Mouse (Mus musculus) spleen, adult 2 months (tissue): ENCODE measurements around the gene Vav2. TPM values are rescaled to one million over a fixed set of nuclear protein-coding genes. Genes with fewer than 3 reads are reported as not detected.

Experiments used
- DNase-seq, 2 experiments: peaks; one replicate each; pipeline versions ENCODE4 v3.0.0 to v3.0.0-alpha.2; 2012 to 2021; ENCODE audit warnings: low spot score in 2 of 2, low read depth in 1 of 2
- H3K27ac ChIP-seq: fragments of 200-500 bp; 2 replicates; pipeline ENCODE4 v1.5.1; 2012; ENCODE audit warnings: low read length, inconsistent platforms; ENCODE audit not compliant: insufficient read depth
- H3K27me3 ChIP-seq: fragments of 200-500 bp; 2 replicates; pipeline ENCODE4 v1.6.1; 2012; ENCODE audit warnings: mild to moderate bottlenecking, moderate library complexity, low read length, inconsistent platforms; ENCODE audit not compliant: control insufficient read depth, insufficient read depth
- H3K36me3 ChIP-seq: fragments of 200-500 bp; 2 replicates; pipeline ENCODE4 v1.6.1; 2012; ENCODE audit warnings: mild to moderate bottlenecking, low read length, inconsistent platforms; ENCODE audit not compliant: control insufficient read depth, insufficient read depth
- H3K4me1 ChIP-seq: fragments of 200-500 bp; 2 replicates; pipeline ENCODE4 v1.6.1; 2011; ENCODE audit warnings: inconsistent platforms; ENCODE audit not compliant: control insufficient read depth, insufficient read depth, insufficient read length
- H3K4me3 ChIP-seq: fragments of 200-500 bp; 2 replicates; pipeline ENCODE4 v1.5.1; 2011; ENCODE audit warnings: mild to moderate bottlenecking, inconsistent platforms; ENCODE audit not compliant: insufficient read depth, insufficient read length; ENCODE audit errors: extremely low read depth
- CTCF ChIP-seq: fragments of 200-500 bp; IDR thresholded peaks from 2 replicates; pipeline ENCODE4 v1.5.1; 2011; ENCODE audit warnings: mild to moderate bottlenecking, inconsistent platforms; ENCODE audit not compliant: insufficient read depth, insufficient read length, insufficient replicate concordance; ENCODE audit errors: extremely low read depth
- POLR2A ChIP-seq: fragments of 200-500 bp; IDR thresholded peaks from 2 replicates; pipeline ENCODE4 v1.6.1; 2011; ENCODE audit warnings: low read depth, low read length, inconsistent platforms
- WGBS: fragments of 180-500 bp; shearing (Covaris S2); methylation state at CpG from one replicate; pipeline ENCODE4 v1.1.7; 2018; 5-methylcytosine and 5-hydroxymethylcytosine counted together
- polyA plus RNA-seq: library from polyadenylated mRNA; depleted of rRNA; stranded (reverse); fragments of >200 nt; gene quantifications from 2 replicates; pipeline ENCODE4 v1.2.3, GENCODE M21; 2012

Vav2 gene
- polyA plus RNA-seq, 1 experiment, result 53.8 TPM

DNA sequence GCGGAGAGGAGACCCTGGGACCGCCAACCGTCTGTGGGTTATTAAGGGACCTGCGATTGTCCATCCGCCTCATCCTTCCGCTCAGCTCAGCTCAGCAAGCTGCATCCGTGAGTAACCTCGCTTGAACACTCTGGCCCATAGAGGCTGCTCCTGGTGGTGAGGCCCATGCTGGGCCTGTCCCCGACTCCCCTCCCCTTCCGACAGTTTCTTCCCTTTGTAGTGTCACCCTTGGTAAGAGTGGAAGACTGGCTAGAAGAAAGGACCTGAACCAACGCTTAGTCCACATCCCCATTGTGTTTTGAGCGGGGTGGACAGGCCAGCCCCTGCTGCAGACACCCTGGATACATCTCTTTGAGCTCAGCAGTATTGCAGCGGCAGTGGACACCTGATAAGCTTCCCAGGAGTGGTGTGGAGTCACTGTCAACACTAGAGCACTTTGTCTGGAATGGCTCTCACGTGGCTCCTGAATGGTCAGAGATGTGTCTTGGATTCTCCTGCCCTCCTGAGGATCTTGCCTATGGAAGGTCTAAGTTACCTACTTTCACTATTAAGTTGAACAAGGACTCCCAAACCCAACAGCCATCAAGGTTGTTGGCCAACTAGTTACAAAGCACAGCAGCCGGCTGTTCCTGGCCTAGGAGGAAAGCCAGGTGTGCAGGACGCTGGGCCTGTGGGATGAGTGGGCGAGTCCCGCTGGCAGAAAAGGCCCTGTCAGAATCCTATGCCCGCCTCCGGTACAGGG is 16.0 kb upstream of the Vav2 start:
- 53% methylated on average over 20 of the region's 20 CpGs for WGBS
- TF ChIP-seq CTCF, result no peak
- no peak for TF ChIP-seq POLR2A
- Histone ChIP-seq H3K4me1 (peaks cover 13% of the 10 kb centered on the region), H3K27ac (no peak overlapping the region), H3K27me3 (no peaks in the 10 kb centered on the region), H3K4me3 (peak overlapping the region; percentile 56; the same call in 1 of the 2 replicates), H3K36me3 (peaks cover 6% of the 10 kb centered on the region)
- DNase-seq, result no peak

DNA sequence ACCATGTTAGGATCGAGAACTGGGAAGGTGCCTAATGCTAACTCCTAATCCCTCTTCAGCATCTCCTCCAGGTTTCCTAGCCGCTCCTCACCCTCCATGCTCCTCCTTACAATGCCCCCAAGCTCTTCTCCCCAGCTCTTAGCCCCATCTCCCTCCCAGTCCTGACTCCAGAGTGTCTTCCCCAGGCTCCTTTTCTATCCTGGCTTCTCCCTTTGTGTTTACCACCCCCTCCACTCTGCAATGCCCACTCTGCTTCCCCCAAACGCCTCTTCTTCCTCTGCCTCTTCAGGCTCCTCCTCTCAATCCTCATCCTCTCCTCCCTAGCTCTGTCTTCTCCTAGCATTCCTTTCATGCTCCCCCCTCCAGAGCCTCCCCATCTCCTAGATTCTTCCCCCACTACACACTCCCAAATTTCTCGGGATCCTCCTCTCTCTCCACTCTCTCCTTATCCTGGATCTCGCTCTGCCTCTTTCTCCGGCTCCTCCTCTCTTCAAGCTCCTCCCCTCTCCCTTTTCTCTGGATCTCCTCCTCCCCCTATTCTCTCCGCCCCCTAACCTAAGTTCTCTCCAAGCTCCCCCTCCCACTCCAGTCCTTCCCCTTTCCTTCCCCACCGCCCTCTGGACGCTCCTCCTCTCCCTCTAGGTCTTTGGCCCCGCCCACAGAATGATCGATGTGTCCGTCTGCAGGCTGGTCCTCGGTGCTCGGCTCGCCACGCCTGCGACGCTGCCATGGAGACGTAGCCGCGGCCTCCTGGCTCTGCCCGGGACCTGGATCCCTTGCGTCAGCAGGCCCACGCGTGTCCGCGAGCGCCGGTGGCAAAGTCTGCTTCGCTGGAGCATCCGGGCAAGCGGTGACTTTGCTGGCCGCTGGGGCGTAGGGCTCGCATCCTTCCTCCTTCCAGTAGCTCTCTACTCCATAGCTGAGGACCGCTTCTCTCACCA is 15.2 kb upstream of the Vav2 start, which contains the start of gene Brd3os:
Gene Brd3os (plus strand): TSS at position 558 of the 941 bp plus-strand sequence.
- Histone ChIP-seq H3K4me1 (peaks cover 13% of the 10 kb centered on the region), H3K4me3 (peak within 1 kb of the TSS; percentile 56), H3K27ac (no peak within 1 kb of the TSS), H3K36me3 (peaks cover 4% of the 10 kb centered on the region; the same call in 1 of the 2 replicates), H3K27me3 (no peaks in the 10 kb centered on the region)
- 4% methylated on average over 36 of the region's 36 CpGs for WGBS
- DNase-seq, result peak; percentile 54 to 68
- no peak for TF ChIP-seq POLR2A
- TF ChIP-seq CTCF, result no peak

DNA sequence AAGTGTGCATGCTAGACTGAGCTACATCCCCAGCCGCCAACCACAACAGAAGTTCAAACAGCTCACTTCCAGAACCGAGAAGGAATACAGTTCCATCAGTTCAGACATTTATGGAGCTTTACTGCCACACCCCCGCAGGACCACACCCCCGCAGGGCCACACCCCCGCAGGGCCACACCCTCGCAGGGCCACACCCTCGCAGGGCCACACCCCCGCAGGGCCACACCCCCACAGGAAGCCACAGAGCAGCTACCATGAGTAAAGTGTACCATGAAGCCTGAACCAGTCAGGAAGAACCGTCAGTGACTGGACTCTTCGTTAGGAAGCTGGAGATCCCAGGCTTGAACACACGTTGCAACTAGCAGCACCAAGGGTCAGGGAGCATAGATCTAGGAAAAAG is 11.4 kb upstream of the Vav2 start:
- peak in 1 of 2 experiments; percentile 33 for DNase-seq
- no peak overlapping the region for H3K27ac ChIP-seq
- no peaks in the 10 kb centered on the region for H3K27me3 ChIP-seq
- peaks cover 21% of the 10 kb centered on the region for H3K4me1 ChIP-seq
- H3K4me3 ChIP-seq, result no peak overlapping the region
- TF ChIP-seq CTCF (no peak), POLR2A (no peak)
- H3K36me3 ChIP-seq, result no peaks in the 10 kb centered on the region
- WGBS, result 11% methylated on average over 11 of the region's 11 CpGs

DNA sequence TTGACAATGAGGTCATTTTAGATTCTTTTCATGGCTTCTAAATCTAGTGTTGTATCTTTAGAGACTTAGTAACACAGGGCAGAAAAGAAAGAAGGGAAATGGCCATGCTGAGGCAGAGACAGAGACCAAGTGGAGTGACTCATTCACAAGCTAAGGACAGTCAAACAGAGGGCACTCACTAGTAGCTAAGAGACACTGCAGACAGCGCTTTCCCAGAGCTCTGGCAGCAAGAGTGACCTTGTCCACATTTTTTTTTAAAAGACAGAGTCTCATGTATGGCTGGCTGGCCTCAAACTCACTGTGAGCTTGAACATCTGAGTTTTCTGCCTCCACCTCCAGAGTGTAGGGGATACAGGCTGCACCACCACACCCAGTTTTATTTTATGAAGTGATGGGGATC is 11.0 kb upstream of the Vav2 start:
- DNase-seq, result no peak
- Histone ChIP-seq H3K4me3 (no peak overlapping the region), H3K27me3 (no peaks in the 10 kb centered on the region), H3K4me1 (peaks cover 21% of the 10 kb centered on the region), H3K27ac (no peak overlapping the region), H3K36me3 (no peaks in the 10 kb centered on the region)
- TF ChIP-seq CTCF (no peak), POLR2A (no peak)
- WGBS, result 84% methylated on average over 1 of the region's 1 CpGs

DNA sequence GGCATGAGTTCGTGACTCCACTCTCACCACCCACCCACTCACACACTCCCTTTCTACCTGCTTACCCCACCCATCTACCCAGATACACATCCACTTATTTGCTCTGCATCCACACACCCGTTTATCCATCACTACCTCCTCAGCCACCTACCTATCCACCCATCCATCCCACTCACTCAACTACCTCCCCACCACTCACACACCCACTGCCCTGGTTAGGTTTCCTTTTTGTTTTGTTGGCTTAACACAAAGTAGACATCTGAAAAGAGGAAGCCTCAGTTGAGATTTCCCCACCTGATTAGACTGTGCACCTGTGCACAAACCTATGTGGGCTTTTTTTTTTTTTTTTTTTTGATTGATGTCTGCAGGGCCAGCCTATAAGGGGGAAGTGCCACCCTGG is 5.8 kb upstream of the Vav2 start:
- 30% methylated on average over 2 of the region's 2 CpGs for WGBS
- no peak overlapping the region for H3K27ac ChIP-seq
- no peak for DNase-seq
- H3K36me3 ChIP-seq, result no peaks in the 10 kb centered on the region
- H3K4me3 ChIP-seq, result no peak overlapping the region
- no peaks in the 10 kb centered on the region for H3K27me3 ChIP-seq
- H3K4me1 ChIP-seq, result peaks cover 12% of the 10 kb centered on the region; the same call in 1 of the 2 replicates
- TF ChIP-seq POLR2A (no peak), CTCF (no peak)

DNA sequence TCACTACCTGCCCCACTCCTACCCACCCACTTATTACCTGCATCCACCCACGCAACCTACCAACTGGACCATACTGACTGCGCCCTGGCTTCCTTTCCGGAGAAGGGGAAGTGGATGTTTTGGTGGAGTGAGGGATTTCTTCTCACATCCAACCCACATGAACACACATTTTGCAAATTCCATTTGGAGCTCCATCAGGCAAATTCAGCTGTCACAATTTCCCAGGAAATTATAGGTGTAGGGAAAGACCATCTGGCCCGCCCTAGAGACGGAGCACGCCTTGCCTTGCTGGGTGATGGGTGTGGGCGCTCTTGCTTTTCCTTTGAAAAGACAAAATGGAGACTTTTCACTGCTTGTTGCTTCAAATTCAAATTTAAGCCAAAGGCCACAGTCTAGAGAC is 3.8 kb upstream of the Vav2 start:
- peaks cover 16% of the 10 kb centered on the region for H3K4me1 ChIP-seq
- 87% methylated on average over 7 of the region's 7 CpGs for WGBS
- peaks cover 2% of the 10 kb centered on the region; the same call in 1 of the 2 replicates for H3K27me3 ChIP-seq
- DNase-seq, result no peak
- H3K4me3 ChIP-seq, result no peak overlapping the region
- TF ChIP-seq POLR2A (no peak), CTCF (no peak)
- no peak overlapping the region for H3K27ac ChIP-seq
- H3K36me3 ChIP-seq, result no peaks in the 10 kb centered on the region
